Mouse (Mus musculus) liver, postnatal 0 days (tissue): Measurements from ENCODE around the gene Scn9a.

Experiments used
- CTCF ChIP-seq: sonication (generic); IDR thresholded peaks from 2 replicates; pipeline ENCODE4 v1.5.1; 2016; ENCODE audit warnings: antibody characterized with exemption, low read depth
- EP300 ChIP-seq: IDR thresholded peaks from 2 replicates; pipeline ENCODE4 v1.6.1; 2016; ENCODE audit warnings: antibody characterized with exemption, low read depth, mild to moderate bottlenecking

DNA sequence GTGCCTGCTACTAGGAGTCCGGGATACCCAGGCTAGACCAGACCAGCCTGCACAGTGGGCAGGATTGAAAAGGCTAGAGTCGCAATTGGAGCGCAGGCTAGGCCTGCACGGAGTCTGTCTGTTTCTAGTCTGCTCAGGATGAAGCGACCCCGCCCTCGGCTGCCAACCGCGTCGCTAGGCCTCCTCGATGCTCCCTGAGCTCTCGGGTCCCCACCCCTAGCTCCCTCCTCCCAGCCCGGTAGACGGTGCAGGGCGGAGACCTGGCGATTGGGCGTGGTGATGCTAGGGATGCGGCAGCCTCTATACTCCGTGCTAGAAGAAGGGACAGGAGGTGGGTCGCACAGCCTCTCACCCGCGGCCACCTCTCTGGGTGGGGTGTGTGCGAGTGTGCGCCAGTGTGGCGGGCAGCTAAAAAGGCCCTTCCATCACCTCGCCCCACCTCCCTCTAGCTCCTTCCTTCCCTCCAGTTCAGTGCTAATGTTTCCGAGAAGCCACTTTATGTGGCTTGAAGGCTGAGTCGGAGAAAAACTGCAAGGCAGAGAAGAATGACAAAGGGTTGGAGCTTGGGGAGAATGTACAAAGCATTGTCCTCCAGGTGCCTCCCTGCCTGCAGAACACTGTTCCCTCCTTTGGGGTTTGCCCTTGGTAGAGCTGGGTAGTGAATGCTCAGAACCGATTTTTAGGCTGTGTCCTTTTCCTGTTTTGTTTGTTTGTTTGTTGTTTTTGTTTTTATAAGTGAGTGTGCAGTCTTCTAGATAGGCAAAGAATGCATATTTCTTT is at the start of gene Scn9a:
- TF ChIP-seq EP300, result no peak
- TF ChIP-seq CTCF, result no peak
